Mouse (Mus musculus): ENCODE data around the gene Tnfsf9.
A peak's percentile ranks its signal among the peaks of the same experiment; 100 is the strongest.

Tnfsf9 gene

DNA sequence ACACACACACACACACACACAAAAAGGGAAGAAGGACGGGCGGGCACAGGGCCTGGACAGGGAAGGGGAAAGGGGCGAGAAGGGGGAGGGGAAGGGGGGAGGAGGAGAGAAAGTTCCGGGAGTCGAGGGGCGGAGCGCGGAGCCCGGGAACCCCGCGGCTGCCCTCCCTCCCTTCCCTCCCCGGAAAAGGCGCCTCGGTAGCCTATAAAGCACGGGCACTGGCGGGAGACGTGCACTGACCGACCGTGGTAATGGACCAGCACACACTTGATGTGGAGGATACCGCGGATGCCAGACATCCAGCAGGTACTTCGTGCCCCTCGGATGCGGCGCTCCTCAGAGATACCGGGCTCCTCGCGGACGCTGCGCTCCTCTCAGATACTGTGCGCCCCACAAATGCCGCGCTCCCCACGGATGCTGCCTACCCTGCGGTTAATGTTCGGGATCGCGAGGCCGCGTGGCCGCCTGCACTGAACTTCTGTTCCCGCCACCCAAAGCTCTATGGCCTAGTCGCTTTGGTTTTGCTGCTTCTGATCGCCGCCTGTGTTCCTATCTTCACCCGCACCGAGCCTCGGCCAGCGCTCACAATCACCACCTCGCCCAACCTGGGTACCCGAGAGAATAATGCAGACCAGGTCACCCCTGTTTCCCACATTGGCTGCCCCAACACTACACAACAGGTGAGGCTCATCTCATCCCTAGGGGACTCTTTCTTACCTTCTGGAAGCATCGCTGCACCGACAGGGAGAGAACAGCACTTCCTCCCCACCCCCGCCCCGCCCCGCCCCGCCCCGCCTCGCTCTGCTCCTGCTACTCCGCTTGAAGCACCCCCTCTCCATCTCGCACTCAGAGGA is at the start of gene Tnfsf9:
Gene Tnfsf9 (plus strand): TSS at position 145 of the 854 bp plus-strand sequence.
- no peak for DNase-seq (ENCODE audit: low spot score in 2 of 2)

DNA sequence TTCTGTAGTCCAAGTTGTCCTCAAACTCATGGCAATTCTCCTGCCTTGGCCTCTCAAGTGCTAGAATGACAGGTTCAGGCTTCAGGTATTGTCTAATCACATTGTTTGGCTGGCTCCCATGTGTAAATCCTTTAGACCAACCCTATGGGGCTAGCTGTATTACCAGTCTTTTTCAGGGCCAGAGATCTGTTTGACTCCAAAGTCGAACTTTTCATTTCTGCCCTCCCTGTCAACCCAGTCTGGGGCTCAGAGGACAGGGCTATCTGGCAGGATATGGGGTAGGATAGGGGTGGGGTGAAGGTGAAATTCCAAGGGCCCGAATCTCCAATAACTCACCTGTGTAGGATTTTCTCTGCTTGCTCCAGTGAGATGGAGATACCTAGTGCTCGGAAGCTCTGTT is 48.9 kb upstream of the Tnfsf9 start:
- DNase-seq (ENCODE audit: low spot score in 2 of 2), result no peak

- no peak for DNase-seq (ENCODE audit: low spot score in 2 of 2)
Observed at GRCm38 (mm10) chr17:57058891-57059485, 46.1 kb upstream of the Tnfsf9 start, which contains the start of gene Crb3. Gene Crb3 (plus strand): TSS chr17:57059105.

DNA sequence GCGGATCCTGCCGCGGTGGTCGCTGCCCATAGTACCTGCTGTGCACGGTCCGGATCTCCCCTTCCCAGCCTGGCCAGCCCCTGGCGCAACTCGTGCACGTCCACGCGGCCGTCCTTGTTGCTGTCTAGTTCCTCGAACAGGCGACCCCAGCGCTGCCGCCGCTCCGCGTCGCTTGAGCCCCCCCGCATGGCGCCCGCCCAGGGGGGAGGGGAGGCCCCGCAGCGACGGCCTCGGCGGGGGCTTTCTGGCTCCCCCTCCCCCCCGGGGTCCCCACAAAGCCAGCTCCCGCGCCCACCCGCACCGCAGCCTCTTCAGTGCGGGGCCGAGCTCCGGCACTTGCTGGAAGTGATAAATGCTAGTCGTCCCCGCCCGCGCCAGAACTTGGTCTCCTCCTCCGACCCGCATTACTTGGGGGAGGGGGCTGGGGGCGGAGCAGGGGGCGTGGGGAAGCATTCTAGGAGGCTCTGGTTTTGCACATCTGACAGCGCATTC is 45.6 kb upstream of the Tnfsf9 start, which contains the start of gene Slc25a23:
Gene Slc25a23 (minus strand): TSS at position 378 of the 492 bp plus-strand sequence.
- peak; percentile 59 to 65 for DNase-seq (ENCODE audit: low spot score in 2 of 2)

DNA sequence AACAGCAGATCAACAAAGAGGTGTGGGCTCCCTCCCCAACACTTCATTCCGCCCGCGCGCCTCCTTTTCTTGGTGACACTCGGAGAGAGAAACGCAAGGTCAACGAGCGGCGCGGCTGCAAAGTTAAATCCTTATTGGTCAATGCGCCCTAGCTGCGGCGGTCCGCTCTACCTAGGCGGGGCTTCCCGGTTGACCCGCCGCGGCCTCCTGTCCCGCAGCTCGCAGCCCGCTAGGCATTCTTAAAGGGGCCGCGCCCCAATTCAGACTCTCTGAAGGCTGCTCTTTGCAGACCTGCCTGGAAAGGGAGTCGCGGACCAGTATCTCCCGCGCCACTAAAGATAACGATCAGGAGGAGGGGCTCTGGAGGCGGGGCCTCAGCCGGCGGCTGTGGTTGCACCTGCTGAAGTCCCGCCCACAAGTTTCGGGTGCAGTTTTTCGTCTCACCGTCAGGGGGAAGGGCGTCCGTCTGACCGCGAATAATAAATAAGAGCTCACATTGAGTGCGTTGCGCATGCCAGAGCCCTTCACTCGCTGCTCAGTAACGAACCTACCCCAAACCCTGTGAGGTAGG is 44.8 kb upstream of the Tnfsf9 start:
- DNase-seq (ENCODE audit: low spot score in 2 of 2), result peak; percentile 94 to 95

GRCm38 (mm10) chr17:57061069-57061468 is 44.1 kb upstream of the Tnfsf9 start:
- DNase-seq (ENCODE audit: low spot score in 2 of 2), result no peak

GRCm38 (mm10) chr17:57062011-57062521 is 43.1 kb upstream of the Tnfsf9 start:
- DNase-seq (ENCODE audit: low spot score in 2 of 2), result no peak

GRCm38 (mm10) chr17:57062548-57062947 is 42.6 kb upstream of the Tnfsf9 start:
- DNase-seq (ENCODE audit: low spot score in 2 of 2), result no peak

DNA sequence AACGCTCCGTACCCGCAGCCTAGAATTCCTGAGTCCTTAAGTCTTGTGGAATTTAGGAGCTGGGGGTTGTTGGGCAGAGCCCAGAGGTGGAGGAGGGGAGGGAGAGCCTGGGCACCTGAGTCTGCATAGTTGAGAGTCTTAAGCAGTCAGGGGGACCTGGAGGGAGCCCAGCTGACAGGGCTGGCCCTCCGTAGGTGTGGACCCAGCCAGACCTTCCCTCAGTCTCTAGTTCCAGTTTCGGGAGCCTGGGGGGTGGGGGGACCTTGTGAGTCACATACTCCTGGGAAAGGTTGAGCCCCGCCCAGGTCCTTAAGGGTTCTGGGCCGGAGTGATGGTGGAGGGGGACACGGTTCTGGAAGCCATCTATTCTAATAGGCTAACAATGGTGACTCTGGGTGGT is 42.1 kb upstream of the Tnfsf9 start:
- DNase-seq (ENCODE audit: low spot score in 2 of 2), result no peak

DNA sequence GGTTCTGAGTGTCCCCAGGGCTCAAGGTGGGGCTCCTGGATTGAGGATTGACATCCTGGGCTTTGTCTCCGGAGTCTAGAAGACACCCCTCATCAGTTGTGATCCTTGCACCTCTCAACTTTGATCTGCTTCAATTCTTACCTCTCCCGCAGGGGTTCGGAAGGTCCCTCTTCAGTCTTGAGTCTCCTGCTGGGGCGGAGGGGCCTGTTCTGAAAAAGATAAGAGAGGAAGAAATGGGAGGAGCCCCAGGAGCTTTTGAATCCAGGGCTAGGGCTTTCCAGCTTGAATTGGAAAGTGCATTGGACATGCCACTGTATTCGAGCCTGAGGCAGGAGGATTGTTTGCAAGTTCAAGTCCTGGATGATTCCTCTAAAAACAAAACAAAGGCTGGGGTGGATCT is 38.2 kb upstream of the Tnfsf9 start:
- DNase-seq (ENCODE audit: low spot score in 2 of 2), result no peak

DNA sequence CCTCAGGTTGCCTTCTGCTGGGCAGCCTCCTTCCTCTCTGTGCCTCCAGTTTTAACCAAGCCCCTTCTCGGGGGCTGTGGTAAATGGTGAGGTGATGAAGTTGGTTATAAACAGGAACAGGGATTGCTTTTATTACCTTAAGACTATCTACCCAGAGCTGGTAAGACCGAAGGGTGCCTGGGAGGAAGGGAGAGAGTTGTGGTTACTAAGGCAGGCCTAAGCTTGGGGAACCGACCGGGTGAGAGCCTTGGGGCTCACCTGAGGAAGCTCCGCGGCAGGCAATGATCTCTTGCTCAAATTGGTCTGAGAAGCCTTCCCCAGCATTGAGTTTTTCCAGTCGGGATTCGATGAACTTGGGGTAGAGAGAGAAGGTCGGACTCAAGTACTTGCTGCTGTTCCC is 34.9 kb upstream of the Tnfsf9 start:
- DNase-seq (ENCODE audit: low spot score in 2 of 2), result no peak

- DNase-seq (ENCODE audit: low spot score in 2 of 2), result no peak
Observed at GRCm38 (mm10) chr17:57070699-57071098, 34.4 kb upstream of the Tnfsf9 start.

GRCm38 (mm10) chr17:57076916-57077315 is 28.2 kb upstream of the Tnfsf9 start:
- no peak for DNase-seq (ENCODE audit: low spot score in 2 of 2)

DNA sequence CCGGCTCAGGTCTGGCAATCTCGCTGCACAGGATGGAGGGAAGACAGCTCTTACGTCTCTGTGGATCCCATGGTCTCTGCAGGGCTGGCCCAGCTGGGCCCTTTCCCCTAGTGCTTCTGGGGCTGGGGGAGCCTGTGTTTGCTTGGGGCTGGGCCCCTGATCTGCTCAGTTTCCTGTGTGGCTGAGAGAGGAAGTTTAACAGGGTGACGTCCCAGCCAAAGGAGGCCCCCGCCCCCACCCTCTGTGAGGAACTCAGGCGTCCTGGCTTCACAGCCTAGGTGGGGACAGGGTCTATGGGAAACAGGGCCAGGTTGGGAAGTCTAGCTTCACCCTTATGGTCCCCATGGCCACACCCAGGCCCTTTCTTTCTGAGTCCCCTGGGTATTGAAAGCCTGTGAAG is 26.8 kb upstream of the Tnfsf9 start, which contains the start of gene Dennd1c:
Gene Dennd1c (minus strand): TSS at position 179 of the 400 bp plus-strand sequence.
- no peak for DNase-seq (ENCODE audit: low spot score in 2 of 2)

- DNase-seq (ENCODE audit: low spot score in 2 of 2), result no peak
Observed at GRCm38 (mm10) chr17:57079919-57080318, 25.2 kb upstream of the Tnfsf9 start.

- DNase-seq (ENCODE audit: low spot score in 2 of 2), result no peak
Observed at GRCm38 (mm10) chr17:57081234-57081842, 23.8 kb upstream of the Tnfsf9 start.

GRCm38 (mm10) chr17:57082481-57082880 is 22.6 kb upstream of the Tnfsf9 start:
- DNase-seq (ENCODE audit: low spot score in 2 of 2), result no peak

DNA sequence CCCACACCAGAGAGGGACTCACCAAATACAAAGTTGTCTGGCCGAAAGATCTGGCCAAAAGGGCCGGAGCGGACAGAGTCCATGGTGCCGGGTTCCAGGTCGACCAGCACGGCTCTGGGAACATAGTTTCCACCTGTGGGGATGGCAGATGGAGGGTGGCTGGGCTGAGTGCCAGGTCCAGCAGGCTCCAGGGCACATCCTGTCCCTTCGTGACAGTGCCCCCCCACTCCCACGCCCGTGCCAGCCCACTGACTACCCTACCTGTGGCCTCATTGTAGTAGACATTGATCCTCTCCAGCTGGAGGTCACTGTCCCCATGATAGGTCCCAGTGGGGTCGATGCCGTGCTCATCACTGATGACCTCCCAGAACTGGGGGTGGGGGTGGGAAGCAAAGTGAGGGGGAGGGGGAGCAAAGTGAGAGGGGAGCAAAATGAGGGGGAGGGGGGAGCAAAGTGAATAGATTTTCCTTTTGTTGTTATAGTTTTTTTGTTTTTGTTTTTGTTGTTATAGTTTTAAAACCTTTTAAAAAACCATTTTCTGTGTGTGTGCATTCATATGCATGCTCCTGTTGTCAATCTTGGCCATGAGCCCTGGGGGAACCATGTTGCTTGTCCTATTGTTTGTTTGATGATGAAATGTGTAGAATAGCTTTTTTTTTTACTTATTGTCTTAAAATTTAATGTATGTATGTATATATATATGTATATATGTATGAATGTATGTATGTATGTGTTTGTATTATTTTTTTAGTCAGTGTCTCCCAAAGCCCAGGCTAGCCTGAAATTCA is 19.0 kb upstream of the Tnfsf9 start:
- DNase-seq (ENCODE audit: low spot score in 2 of 2), result no peak

GRCm38 (mm10) chr17:57087049-57087832 is 17.9 kb upstream of the Tnfsf9 start, which contains the start of gene Tubb4a:
Gene Tubb4a (minus strand): TSS chr17:57087782.
- peak; percentile 78 to 82 for DNase-seq (ENCODE audit: low spot score in 2 of 2)

- DNase-seq (ENCODE audit: low spot score in 2 of 2), result no peak
Observed at GRCm38 (mm10) chr17:57094222-57094621, 10.9 kb upstream of the Tnfsf9 start.

Data from frontal cortex, postnatal 14 days (tissue).